Mouse (Mus musculus) olfactory bulb, adult 2 months (tissue): Measurements from ENCODE around the gene Ccdc9b. TPM values are rescaled to one million over a fixed set of nuclear protein-coding genes. Genes with fewer than 3 reads are reported as not detected.

Source experiments
- H3K27ac ChIP-seq: fragments of 200-500 bp; 2 replicates; pipeline ENCODE4 v1.5.1; 2012; ENCODE audit warnings: low read depth, low read length; ENCODE audit not compliant: insufficient read depth
- H3K4me1 ChIP-seq: fragments of 200-500 bp; 2 replicates; pipeline ENCODE4 v1.6.1; 2012; ENCODE audit warnings: low read length; ENCODE audit not compliant: control insufficient read depth, insufficient read depth
- H3K4me3 ChIP-seq: fragments of 200-500 bp; 2 replicates; pipeline ENCODE4 v1.5.1; 2012; ENCODE audit warnings: mild to moderate bottlenecking, low read depth, low read length, moderate library complexity; ENCODE audit not compliant: insufficient read depth
- CTCF ChIP-seq: fragments of 200-500 bp; IDR thresholded peaks from 2 replicates; pipeline ENCODE4 v1.5.1; 2012; ENCODE audit warnings: low read depth, mild to moderate bottlenecking, low read length, moderate library complexity; ENCODE audit not compliant: insufficient read depth
- POLR2A ChIP-seq: fragments of 200-500 bp; IDR thresholded peaks from 2 replicates; pipeline ENCODE4 v1.6.1; 2012; ENCODE audit warnings: mild to moderate bottlenecking, low read depth, low read length, moderate library complexity; ENCODE audit not compliant: insufficient read depth
- WGBS: fragments of 180-500 bp; shearing (Covaris S2); methylation state at CpG from one replicate; pipeline ENCODE4 v1.1.7; 2018; 5-methylcytosine and 5-hydroxymethylcytosine counted together
- polyA plus RNA-seq: library from polyadenylated mRNA; stranded (reverse); fragments of >200 nt; gene quantifications from 2 replicates; pipeline ENCODE4 v1.2.4, GENCODE M21; 2012; ENCODE audit warnings: low replicate concordance; ENCODE audit not compliant: missing spikeins, insufficient read depth, insufficient read length

Ccdc9b gene
- not detected in 2 replicates for polyA plus RNA-seq

GRCm38 (mm10) chr2:118761906-118762783 lies at the start of gene Ccdc9b:
TSS of gene Ccdc9b (minus strand) at chr2:118762661.
- TF ChIP-seq CTCF (no peak), POLR2A (peak; percentile 58)
- Histone ChIP-seq H3K4me1 (peaks cover 50% of the 10 kb centered on the region), H3K27ac (peak within 1 kb of the TSS; percentile 98), H3K4me3 (peak within 1 kb of the TSS; percentile 43)
- 1% methylated on average over 29 of the region's 29 CpGs for WGBS

- TF ChIP-seq CTCF (no peak), POLR2A (no peak)
- 40% methylated on average over 2 of the region's 2 CpGs for WGBS
- Histone ChIP-seq H3K4me1 (peaks cover 6% of the 10 kb centered on the region), H3K4me3 (no peak overlapping the region), H3K27ac (no peak overlapping the region)
These were observed 48.4 kb upstream of the Ccdc9b start for GRCm38 (mm10) chr2:118810861-118811260.

GRCm38 (mm10) chr2:118806860-118807259 lies 44.4 kb upstream of the Ccdc9b start:
- no peak overlapping the region for H3K4me3 ChIP-seq

GRCm38 (mm10) chr2:118805756-118806155 lies 43.3 kb upstream of the Ccdc9b start:
- Histone ChIP-seq H3K4me3 (no peak overlapping the region), H3K27ac (no peak overlapping the region), H3K4me1 (no peaks in the 10 kb centered on the region)
- TF ChIP-seq POLR2A (no peak), CTCF (no peak)
- WGBS, result 55% methylated on average over 3 of the region's 3 CpGs

More at GRCm38 (mm10) chr2:118806860-118807259, 44.4 kb upstream of the Ccdc9b start:
- Histone ChIP-seq H3K27ac (no peak overlapping the region), H3K4me1 (no peaks in the 10 kb centered on the region)
- TF ChIP-seq CTCF (no peak), POLR2A (no peak)
- 56% methylated on average over 4 of the region's 4 CpGs for WGBS

GRCm38 (mm10) chr2:118805137-118805536 lies 42.7 kb upstream of the Ccdc9b start:
- no peaks in the 10 kb centered on the region for H3K4me1 ChIP-seq
- H3K4me3 ChIP-seq, result no peak overlapping the region
- H3K27ac ChIP-seq, result no peak overlapping the region
- TF ChIP-seq POLR2A, result no peak
- no peak for TF ChIP-seq CTCF
- 82% methylated on average over 3 of the region's 3 CpGs for WGBS

GRCm38 (mm10) chr2:118804474-118804873 lies 42.0 kb upstream of the Ccdc9b start:
- Histone ChIP-seq H3K4me3 (no peak overlapping the region), H3K27ac (no peak overlapping the region), H3K4me1 (no peaks in the 10 kb centered on the region)
- WGBS, result 77% methylated on average over 2 of the region's 2 CpGs
- TF ChIP-seq CTCF (no peak), POLR2A (no peak)

- TF ChIP-seq CTCF (no peak), POLR2A (no peak)
- Histone ChIP-seq H3K27ac (no peak overlapping the region), H3K4me1 (no peaks in the 10 kb centered on the region), H3K4me3 (no peak overlapping the region)
- WGBS, result 70% methylated on average over 4 of the region's 4 CpGs
These were observed 40.2 kb upstream of the Ccdc9b start for GRCm38 (mm10) chr2:118802542-118803118.

- Histone ChIP-seq H3K27ac (no peak overlapping the region), H3K4me1 (peaks cover 13% of the 10 kb centered on the region), H3K4me3 (no peak overlapping the region)
- TF ChIP-seq CTCF (no peak), POLR2A (no peak)
- 89% methylated on average over 4 of the region's 4 CpGs for WGBS
These were observed 31.2 kb upstream of the Ccdc9b start for GRCm38 (mm10) chr2:118793636-118794035.

- WGBS, result 82% methylated on average over 4 of the region's 4 CpGs
- peaks cover 13% of the 10 kb centered on the region for H3K4me1 ChIP-seq
- TF ChIP-seq POLR2A, result no peak
- TF ChIP-seq CTCF, result no peak
- no peak overlapping the region for H3K4me3 ChIP-seq
- H3K27ac ChIP-seq, result no peak overlapping the region
These were observed 29.8 kb upstream of the Ccdc9b start for GRCm38 (mm10) chr2:118792259-118792613.
